Mouse (Mus musculus): ENCODE data around the gene Serpina3b. TPM values are rescaled to one million over a fixed set of nuclear protein-coding genes. Genes with fewer than 3 reads are reported as not detected.

Serpina3b gene
- polyA plus RNA-seq (2012; ENCODE audit: low replicate concordance): not detected in 2 replicates

GRCm38 (mm10) chr12:104127696-104128095, at the start of gene Serpina3b:
TSS of gene Serpina3b (plus strand) at chr12:104127996.

GRCm38 (mm10) chr12:104100768-104101167, 27.0 kb upstream of the Serpina3b start, which contains the start of gene Serpina5:
TSS of gene Serpina5 (plus strand) at chr12:104101113.

GRCm38 (mm10) chr12:104112333-104112732, 15.5 kb upstream of the Serpina3b start, which contains the start of gene Serpina3a:
TSS of gene Serpina3a (plus strand) at chr12:104112724.

GRCm38 (mm10) chr12:104153656-104154055, 25.9 kb downstream of the Serpina3b start, which contains the start of gene Serpina3c:
TSS of gene Serpina3c (minus strand) at chr12:104153870.

Other genes starting within 250 kb of the Serpina3b start
- not detected in 2 replicates for gene Serpina1c, start 223.1 kb upstream of the Serpina3b start, polyA plus RNA-seq (2012; ENCODE audit: low replicate concordance)
- not detected in 2 replicates for gene Serpina1e, start 169.0 kb upstream of the Serpina3b start, polyA plus RNA-seq (2012; ENCODE audit: low replicate concordance)
- not detected in 2 replicates for gene Serpina11, start 138.0 kb upstream of the Serpina3b start, polyA plus RNA-seq (2012; ENCODE audit: low replicate concordance)
- gene Serpina9, start 114.2 kb upstream of the Serpina3b start, polyA plus RNA-seq (2012; ENCODE audit: low replicate concordance): not detected in 2 replicates
- not detected in 2 replicates for gene Serpina12, start 83.6 kb upstream of the Serpina3b start, polyA plus RNA-seq (2012; ENCODE audit: low replicate concordance)
- not detected in 2 replicates for gene Serpina5, start 26.9 kb upstream of the Serpina3b start, polyA plus RNA-seq (2012; ENCODE audit: low replicate concordance)
- gene Serpina3a, start 15.3 kb upstream of the Serpina3b start, polyA plus RNA-seq (2012; ENCODE audit: low replicate concordance): not detected in 2 replicates
- gene Serpina3c, start 25.9 kb downstream of the Serpina3b start, polyA plus RNA-seq (2012; ENCODE audit: low replicate concordance): not detected in 2 replicates
- 0.11 and 0.14 TPM in 2 replicates for gene Serpina3f, start 86.5 kb downstream of the Serpina3b start, polyA plus RNA-seq (2012; ENCODE audit: low replicate concordance)
- gene Serpina3g, start 108.2 kb downstream of the Serpina3b start, polyA plus RNA-seq (2012; ENCODE audit: low replicate concordance): 5.4 and 17.4 TPM in 2 replicates
- not detected in 2 replicates for gene Serpina3i, start 135.1 kb downstream of the Serpina3b start, polyA plus RNA-seq (2012; ENCODE audit: low replicate concordance)
- gene Serpina3j, start 186.6 kb downstream of the Serpina3b start, polyA plus RNA-seq (2012; ENCODE audit: low replicate concordance): not detected in 2 replicates
- gene Serpina3k, start 210.5 kb downstream of the Serpina3b start, polyA plus RNA-seq (2012; ENCODE audit: low replicate concordance): not detected in 2 replicates
- gene Serpina3m, start 210.5 kb downstream of the Serpina3b start, polyA plus RNA-seq (2012; ENCODE audit: low replicate concordance): not detected in 2 replicates

All from leukemia stem cell, adult 10-12 weeks (primary cell).